Mouse (Mus musculus) brain, adult 2 months (tissue): ENCODE data around the gene Atp6v0e2.

Experiments
- DNase-seq: peaks from one replicate; pipeline ENCODE4 v3.0.0; 2011; ENCODE audit warnings: low read depth, low spot score

Gene Atp6v0e2

GRCm38 (mm10) chr6:48539860-48540259, 2.4 kb downstream of the Atp6v0e2 start:
- DNase-seq, result no peak

- no peak for DNase-seq
Observed at GRCm38 (mm10) chr6:48540721-48541120, 3.3 kb downstream of the Atp6v0e2 start.

GRCm38 (mm10) chr6:48541560-48542450, 4.4 kb downstream of the Atp6v0e2 start:
- no peak for DNase-seq

GRCm38 (mm10) chr6:48542631-48543030, 5.2 kb downstream of the Atp6v0e2 start:
- no peak for DNase-seq

GRCm38 (mm10) chr6:48545251-48545650, 7.8 kb downstream of the Atp6v0e2 start:
- no peak for DNase-seq

GRCm38 (mm10) chr6:48546271-48546670, 8.9 kb downstream of the Atp6v0e2 start:
- peak; percentile 66 for DNase-seq

- no peak for DNase-seq
Observed at GRCm38 (mm10) chr6:48546858-48547257, 9.4 kb downstream of the Atp6v0e2 start.

- no peak for DNase-seq
Observed at GRCm38 (mm10) chr6:48548314-48548713, 10.9 kb downstream of the Atp6v0e2 start.

- no peak for DNase-seq
Observed at GRCm38 (mm10) chr6:48552918-48553317, 15.5 kb downstream of the Atp6v0e2 start.

- DNase-seq, result peak; percentile 46
Observed at GRCm38 (mm10) chr6:48553819-48554218, 16.4 kb downstream of the Atp6v0e2 start.

GRCm38 (mm10) chr6:48554280-48555103, 17.1 kb downstream of the Atp6v0e2 start, which contains the start of gene Lrrc61:
TSS of gene Lrrc61 (plus strand) at chr6:48554796.
- DNase-seq, result peak; percentile 99

GRCm38 (mm10) chr6:48555104-48555890, 17.9 kb downstream of the Atp6v0e2 start:
- DNase-seq, result peak; percentile 97

- DNase-seq, result no peak
Observed at GRCm38 (mm10) chr6:48555956-48556355, 18.5 kb downstream of the Atp6v0e2 start.

GRCm38 (mm10) chr6:48565693-48566310, 28.4 kb downstream of the Atp6v0e2 start:
- no peak for DNase-seq

GRCm38 (mm10) chr6:48566312-48566711, 28.9 kb downstream of the Atp6v0e2 start:
- peak; percentile 51 for DNase-seq

- DNase-seq, result peak; percentile 71
Observed at GRCm38 (mm10) chr6:48568036-48568984, 30.9 kb downstream of the Atp6v0e2 start.

GRCm38 (mm10) chr6:48569065-48569807, 31.8 kb downstream of the Atp6v0e2 start:
- DNase-seq, result peak; percentile 25

- no peak for DNase-seq
Observed at GRCm38 (mm10) chr6:48572014-48572413, 34.6 kb downstream of the Atp6v0e2 start.

GRCm38 (mm10) chr6:48572572-48573061, 35.2 kb downstream of the Atp6v0e2 start, which contains the start of gene Rarres2:
TSS of gene Rarres2 (minus strand) at chr6:48572789.
- no peak for DNase-seq
